Mouse (Mus musculus) brain, embryonic 14.5 days (tissue): ENCODE data around the gene Rbm18.

ENCODE experiments used
- CTCF ChIP-seq: fragments of 200-500 bp; IDR thresholded peaks from 2 replicates; pipeline ENCODE4 v1.5.1; 2012; ENCODE audit warnings: inconsistent platforms, mild to moderate bottlenecking, moderate library complexity, borderline replicate concordance; ENCODE audit not compliant: insufficient read depth, insufficient read length; ENCODE audit errors: extremely low read depth
- POLR2A ChIP-seq: fragments of 200-500 bp; IDR thresholded peaks from 2 replicates; pipeline ENCODE4 v1.6.1; 2012; ENCODE audit warnings: mild to moderate bottlenecking, inconsistent platforms, borderline replicate concordance; ENCODE audit not compliant: poor library complexity, insufficient read depth, insufficient read length, severe bottlenecking; ENCODE audit errors: extremely low read depth

GRCm38 (mm10) chr2:36073781-36074180 lies 62.8 kb downstream of the Rbm18 start:
- no peak for TF ChIP-seq CTCF
- no peak for TF ChIP-seq POLR2A
